Comparison of ENCODE assay signal across 8 mouse cellular contexts in genomic region chr2:156475285-156476110, GRCm38 (mm10). TPM values are rescaled to one million over a fixed set of nuclear protein-coding genes. Genes with fewer than 3 reads are reported as not detected.
DNase-seq lines count a peak whose midpoint lies in the region; ATAC-seq and TF ChIP-seq lines count a peak whose summit lies in the region.

No protein-coding gene starts in this region.

- peaks cover 34% of the 10 kb centered on the region for H3K4me1 ChIP-seq in embryonic facial prominence, embryonic 12.5 days
- H3K4me1 ChIP-seq in heart, embryonic 14.5 days (ENCODE audit: control insufficient read depth in 2 of 2, insufficient read depth in 2 of 2, low read length in 2 of 2), result peaks cover 33 to 59% of the 10 kb centered on the region in 2 experiments
- H3K4me1 ChIP-seq in kidney, postnatal 0 days (replicated peaks; ENCODE audit: insufficient read depth, low read length), result peaks cover 4% of the 10 kb centered on the region; the same call in 1 of the 2 replicates
- peaks cover 49% of the 10 kb centered on the region for H3K4me1 ChIP-seq in liver, embryonic 12.5 days

- peak; percentile 74 for ATAC-seq in embryonic facial prominence, embryonic 12.5 days (ENCODE audit: insufficient number of reproducible peaks, insufficient read depth, low FRiP score, low TSS enrichment)
- peak; percentile 82 for ATAC-seq in heart, embryonic 14.5 days (ENCODE audit: insufficient number of reproducible peaks, insufficient read depth, low FRiP score, low read depth)
- ATAC-seq in kidney, postnatal 0 days (replicated peaks; ENCODE audit: low FRiP score, low read depth), result peak; percentile 81
- ATAC-seq in liver, embryonic 12.5 days, result peak; percentile 73

- peak; percentile 74 for TF ChIP-seq POLR2A in myocyte (IDR thresholded peaks at IDR 0.05; ENCODE audit: insufficient read length, low read depth)

- peak; percentile 84 for DNase-seq in 416B (ENCODE audit: low read depth)
- peak; percentile 80 for DNase-seq in adrenal gland, postnatal 25 days
- peak; percentile 79 for DNase-seq in kidney, postnatal 0 days (ENCODE audit: low spot score)
- peak; percentile 82 for DNase-seq in testis, postnatal 10 days (ENCODE audit: low spot score)

- no peaks in the 10 kb centered on the region for H3K9me3 ChIP-seq in embryonic facial prominence, embryonic 12.5 days
- no peaks in the 10 kb centered on the region for H3K9me3 ChIP-seq in heart, embryonic 14.5 days (ENCODE audit: control insufficient read depth, low read length)
- no peaks in the 10 kb centered on the region for H3K9me3 ChIP-seq in kidney, postnatal 0 days (replicated peaks; ENCODE audit: low read length)
- no peaks in the 10 kb centered on the region for H3K9me3 ChIP-seq in liver, embryonic 12.5 days (replicated peaks)

- no peaks in the 10 kb centered on the region for H3K27me3 ChIP-seq in embryonic facial prominence, embryonic 12.5 days
- H3K27me3 ChIP-seq in heart, embryonic 14.5 days (ENCODE audit: control insufficient read depth, insufficient read depth, low read length), result no peaks in the 10 kb centered on the region
- no peaks in the 10 kb centered on the region for H3K27me3 ChIP-seq in kidney, postnatal 0 days (ENCODE audit: insufficient read depth, low read length)
- H3K27me3 ChIP-seq in liver, embryonic 12.5 days (replicated peaks), result peaks cover 66% of the 10 kb centered on the region
- no peaks in the 10 kb centered on the region for H3K27me3 ChIP-seq in myocyte (ENCODE audit: control insufficient read depth, insufficient read depth, insufficient read length)

- H3ac ChIP-seq in myocyte (ENCODE audit: control insufficient read depth, insufficient read length), result peak overlapping the region; percentile 91

- no peak; the same call in 1 of the 2 replicates for TF ChIP-seq CTCF in kidney, postnatal 0 days (IDR thresholded peaks at IDR 0.05; ENCODE audit: low read depth)

- peak overlapping the region; percentile 76 for H3K27ac ChIP-seq in embryonic facial prominence, embryonic 12.5 days
- peak overlapping the region; percentile 64 to 87 for H3K27ac ChIP-seq in heart, embryonic 14.5 days (replicated peaks in 1 of 2; ENCODE audit: control insufficient read depth in 1 of 2, insufficient read depth in 1 of 2, low read depth in 2 of 2, low read length in 2 of 2)
- H3K27ac ChIP-seq in kidney, postnatal 0 days, result peak overlapping the region; percentile 50; the same call in 1 of the 2 replicates
- H3K27ac ChIP-seq in liver, embryonic 12.5 days, result peak overlapping the region; percentile 55

- H3K4me3 ChIP-seq in embryonic facial prominence, embryonic 12.5 days, result peak overlapping the region; percentile 71
- H3K4me3 ChIP-seq in heart, embryonic 14.5 days (ENCODE audit: control insufficient read depth in 1 of 2, insufficient read depth in 1 of 2, low read depth in 1 of 2, low read length in 2 of 2), result peak overlapping the region; percentile 61 to 88
- H3K4me3 ChIP-seq in kidney, postnatal 0 days (replicated peaks; ENCODE audit: low read depth, low read length), result peak overlapping the region; percentile 62
- H3K4me3 ChIP-seq in liver, embryonic 12.5 days, result peak overlapping the region; percentile 61
- peak overlapping the region; percentile 43 for H3K4me3 ChIP-seq in myocyte

- peaks cover 19% of the 10 kb centered on the region for H3K79me2 ChIP-seq in myocyte (ENCODE audit: control insufficient read depth, insufficient read depth)

- H3K9ac ChIP-seq in embryonic facial prominence, embryonic 12.5 days, result peak overlapping the region; percentile 92
- H3K9ac ChIP-seq in heart, embryonic 14.5 days (ENCODE audit: low read length), result peak overlapping the region; percentile 81
- peak overlapping the region; percentile 80 for H3K9ac ChIP-seq in kidney, postnatal 0 days (ENCODE audit: low read depth, low read length)
- H3K9ac ChIP-seq in liver, embryonic 12.5 days, result peak overlapping the region; percentile 69

- H3K36me3 ChIP-seq in embryonic facial prominence, embryonic 12.5 days, result no peaks in the 10 kb centered on the region
- no peaks in the 10 kb centered on the region for H3K36me3 ChIP-seq in heart, embryonic 14.5 days (ENCODE audit: control insufficient read depth, insufficient read depth, low read length)
- H3K36me3 ChIP-seq in kidney, postnatal 0 days (ENCODE audit: insufficient read depth, low read length), result no peaks in the 10 kb centered on the region
- no peaks in the 10 kb centered on the region for H3K36me3 ChIP-seq in liver, embryonic 12.5 days
- H3K36me3 ChIP-seq in myocyte (ENCODE audit: control insufficient read depth, insufficient read depth), result no peaks in the 10 kb centered on the region

- peak overlapping the region; percentile 88 for H3K4me2 ChIP-seq in embryonic facial prominence, embryonic 12.5 days (replicated peaks)
- H3K4me2 ChIP-seq in heart, embryonic 14.5 days (ENCODE audit: low read length), result peak overlapping the region; percentile 88
- peak overlapping the region; percentile 95 for H3K4me2 ChIP-seq in kidney, postnatal 0 days (ENCODE audit: low read length)
- peak overlapping the region; percentile 82 for H3K4me2 ChIP-seq in liver, embryonic 12.5 days
- H3K4me2 ChIP-seq in myocyte (ENCODE audit: low read depth), result peak overlapping the region; percentile 94

- under 1% methylated on average over 38 of the region's 80 CpGs for WGBS in embryonic facial prominence, embryonic 12.5 days
- 1% methylated on average over 71 of the region's 80 CpGs for WGBS in heart, embryonic 14.5 days
- under 1% methylated on average over 65 of the region's 80 CpGs for WGBS in kidney, postnatal 0 days
- WGBS in liver, embryonic 12.5 days (ENCODE audit: insufficient replicate concordance), result 1% methylated on average over 39 of the region's 80 CpGs

TF ChIP-seq in myocyte, 11 proteins besides CTCF, POLR2A, EP300 and RAD21:
- TF ChIP-seq POLR2AphosphoS2 (IDR thresholded peaks at IDR 0.05; ENCODE audit: insufficient read length, low read depth) (peak; percentile 49), SRF (IDR thresholded peaks at IDR 0.05; ENCODE audit: control insufficient read depth, insufficient read length, low read depth) (no peak)
TF ChIP-seq in myocyte: peak in this region for 1.

RNA-seq across cellular contexts. Expression of gene Epb41l1, which starts 54.8 kb away (rescaled TPM):
- 76.2 and 78.8 TPM in 2 replicates for total RNA-seq in adrenal gland, postnatal 25 days (2021)
- 3.6 TPM in 2 replicates for polyA plus RNA-seq in embryonic facial prominence, embryonic 12.5 days (2016; fragmentation: Nextera tagmentation; extraction: Ambion mirVana)
- polyA plus RNA-seq in heart, embryonic 14.5 days (2014; fragmentation: Nextera tagmentation; extraction: Ambion mirVana), result 1.4 and 1.6 TPM in 2 replicates
- 1.6 and 2.0 TPM in 2 replicates for polyA plus RNA-seq in kidney, postnatal 0 days (2015; fragmentation: Nextera tagmentation; extraction: Ambion mirVana)
- 0.75 and 1.0 TPM in 2 replicates for polyA plus RNA-seq in liver, embryonic 12.5 days (2016; fragmentation: Nextera tagmentation; extraction: Ambion mirVana)
- polyA plus RNA-seq in myocyte (2012; fragmentation: generic; extraction: Trizol), result 16.9 TPM

Comparison
In these comparisons a context has a peak if more than half of its experiments do, and no peak if none do; other contexts are left out.
1. Peak in every context shown above with its lines: DNase-seq, ATAC-seq, H3K4me3 ChIP-seq and H3K27ac ChIP-seq.